8 mouse cellular contexts compared by ENCODE assay signal in the genomic region with DNA sequence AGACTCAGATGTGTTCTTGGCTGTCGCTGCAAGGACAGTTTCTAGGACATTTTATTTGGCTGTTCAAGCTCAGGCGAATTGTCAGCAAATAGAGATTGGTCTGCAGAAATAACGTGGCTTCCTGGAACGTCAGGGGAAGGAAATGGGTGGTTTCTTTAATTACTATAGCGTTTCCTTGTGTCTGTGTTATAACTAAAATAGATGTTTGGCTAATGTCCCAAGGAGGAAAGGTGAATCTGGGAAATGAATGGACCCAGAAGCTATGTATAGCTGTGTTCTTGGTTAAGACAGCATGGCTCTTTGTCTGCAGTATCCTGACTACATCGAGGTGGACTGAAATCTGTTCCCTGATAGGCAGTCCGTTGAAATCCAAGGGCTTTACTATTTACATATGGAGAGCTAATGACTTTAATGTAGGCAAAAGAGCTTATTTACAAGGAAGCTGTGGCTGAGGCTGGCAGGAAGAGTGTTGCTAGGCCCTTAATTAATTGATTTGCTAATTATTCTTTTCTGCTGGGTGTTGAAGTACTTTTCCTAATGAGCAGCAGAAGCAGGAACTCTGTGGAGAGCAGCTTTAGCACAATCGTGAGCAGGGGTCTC.
DNase-seq lines count a peak whose midpoint lies in the region; ATAC-seq lines count a peak whose summit lies in the region.

No protein-coding gene starts in this region.

- ATAC-seq in activated CD4-positive, CD25-positive, alpha-beta regulatory T cell, adult 4 months, result peak; percentile 80
- ATAC-seq in heart, embryonic 16.5 days (replicated peaks; ENCODE audit: extremely low read depth, insufficient read depth, low FRiP score), result peak; percentile 24; the same call in 1 of the 2 replicates
- no peak for ATAC-seq in limb, embryonic 12.5 days (ENCODE audit: insufficient number of reproducible peaks, insufficient read depth, low FRiP score, low TSS enrichment, low read depth)

- no peak overlapping the region for H3K4me3 ChIP-seq in heart, embryonic 10.5 days
- H3K4me3 ChIP-seq in heart, embryonic 16.5 days (ENCODE audit: low read length), result no peak overlapping the region
- H3K4me3 ChIP-seq in limb, embryonic 12.5 days (replicated peaks), result no peak overlapping the region

- peak overlapping the region; percentile 22 for H3K4me2 ChIP-seq in heart, embryonic 16.5 days (ENCODE audit: low read depth, low read length)
- peak overlapping the region; percentile 17; the same call in 1 of the 2 replicates for H3K4me2 ChIP-seq in limb, embryonic 12.5 days

- peak; percentile 97 for DNase-seq in heart, adult 11 months
- no peak for DNase-seq in heart, embryonic 10.5 days (ENCODE audit: low spot score)
- peak; percentile 31 for DNase-seq in skeletal muscle tissue, adult 2 months (ENCODE audit: low read depth, low spot score)
- DNase-seq in cerebellum, postnatal 14 days, result no peak
- DNase-seq in cerebellum, postnatal 4 days (ENCODE audit: low spot score in 2 of 2), result no peak

- H3K9me3 ChIP-seq in heart, embryonic 10.5 days, result no peaks in the 10 kb centered on the region
- no peaks in the 10 kb centered on the region for H3K9me3 ChIP-seq in heart, embryonic 16.5 days (replicated peaks; ENCODE audit: control insufficient read depth, low read length)
- H3K9me3 ChIP-seq in limb, embryonic 12.5 days, result no peaks in the 10 kb centered on the region

- H3K27me3 ChIP-seq in heart, embryonic 10.5 days (ENCODE audit: insufficient read depth, poor library complexity, severe bottlenecking), result no peaks in the 10 kb centered on the region
- no peaks in the 10 kb centered on the region for H3K27me3 ChIP-seq in heart, embryonic 16.5 days (ENCODE audit: control insufficient read depth, insufficient read depth, low read length)
- no peaks in the 10 kb centered on the region for H3K27me3 ChIP-seq in limb, embryonic 12.5 days

- no peak overlapping the region for H3K27ac ChIP-seq in heart, embryonic 10.5 days
- peak overlapping the region; percentile 83 for H3K27ac ChIP-seq in heart, embryonic 16.5 days (ENCODE audit: low read length)
- peak overlapping the region; percentile 18; the same call in 1 of the 2 replicates for H3K27ac ChIP-seq in limb, embryonic 12.5 days

- WGBS in heart, embryonic 10.5 days, result 40% methylated on average over 8 of the region's 8 CpGs
- WGBS in heart, embryonic 16.5 days, result 24% methylated on average over 8 of the region's 8 CpGs
- 29% methylated on average over 8 of the region's 8 CpGs for WGBS in limb, embryonic 12.5 days

- H3K36me3 ChIP-seq in heart, embryonic 10.5 days, result no peaks in the 10 kb centered on the region
- no peaks in the 10 kb centered on the region for H3K36me3 ChIP-seq in heart, embryonic 16.5 days (ENCODE audit: control insufficient read depth, insufficient read depth)
- H3K36me3 ChIP-seq in limb, embryonic 12.5 days, result no peaks in the 10 kb centered on the region

- H3K9ac ChIP-seq in heart, embryonic 16.5 days (ENCODE audit: low read length), result peak overlapping the region; percentile 38; the same call in 1 of the 2 replicates
- H3K9ac ChIP-seq in limb, embryonic 12.5 days (replicated peaks), result no peak overlapping the region

- peaks cover 17% of the 10 kb centered on the region for H3K4me1 ChIP-seq in heart, embryonic 10.5 days
- peaks cover 18% of the 10 kb centered on the region for H3K4me1 ChIP-seq in heart, embryonic 16.5 days (ENCODE audit: control insufficient read depth, insufficient read depth, low read length)
- peaks cover 13% of the 10 kb centered on the region for H3K4me1 ChIP-seq in limb, embryonic 12.5 days (replicated peaks)

Comparison
In these comparisons a context has a peak if more than half of its experiments do, and no peak if none do; other contexts are left out.
1. DNase-seq: peak in heart, adult 11 months (single experiment) and skeletal muscle tissue, adult 2 months (single experiment); none in heart, embryonic 10.5 days (single experiment), cerebellum, postnatal 14 days (0 of 2) and cerebellum, postnatal 4 days (0 of 2).